Mouse (Mus musculus): ENCODE measurements around the gene Btbd35f5. TPM values are rescaled to one million over a fixed set of nuclear protein-coding genes. Genes with fewer than 3 reads are reported as not detected.
"Not testable (repeated sequence)": the region's sequence is repeated elsewhere in the genome, so short reads cannot be mapped to it uniquely, and the experiment has no call there.

Btbd35f5 gene
- not detected in 2 replicates for polyA plus RNA-seq (2014; fragmentation: Nextera tagmentation; extraction: Ambion mirVana)

- ATAC-seq (replicated peaks; ENCODE audit: low FRiP score, low TSS enrichment, low read depth); H3K4me1 ChIP-seq (replicated peaks; ENCODE audit: control insufficient read depth, insufficient read depth, low read length); H3K27me3 ChIP-seq (replicated peaks; ENCODE audit: control insufficient read depth, insufficient read depth, low read length); H3K27ac ChIP-seq (ENCODE audit: low read depth); H3K9me3 ChIP-seq (ENCODE audit: control insufficient read depth, low read length); H3K4me2 ChIP-seq (ENCODE audit: low read length); H3K4me3 ChIP-seq (ENCODE audit: low read depth, low read length); DNase-seq (ENCODE audit: low spot score); H3K36me3 ChIP-seq (ENCODE audit: control insufficient read depth, insufficient read depth, low read length); H3K9ac ChIP-seq (ENCODE audit: low read length): not testable (repeated sequence)
- no CpG with 5 or more reads among the region's 3 CpGs for WGBS
These were observed at the start of gene Btbd35f5 for GRCm38 (mm10) chrX:32973597-32973996. Btbd35f5 (plus strand) TSS chrX:32973897.

GRCm38 (mm10) chrX:32941468-32941867 lies 32.2 kb upstream of the Btbd35f5 start, which contains the start of gene Gm21789:
Gm21789 (plus strand) TSS chrX:32941768.
- not testable (repeated sequence) for H3K4me1 ChIP-seq (replicated peaks; ENCODE audit: control insufficient read depth, insufficient read depth, low read length); DNase-seq (ENCODE audit: low spot score); H3K27ac ChIP-seq (ENCODE audit: low read depth); H3K9ac ChIP-seq (ENCODE audit: low read length); ATAC-seq (replicated peaks; ENCODE audit: low FRiP score, low TSS enrichment, low read depth); H3K4me3 ChIP-seq (ENCODE audit: low read depth, low read length); H3K36me3 ChIP-seq (ENCODE audit: control insufficient read depth, insufficient read depth, low read length); H3K27me3 ChIP-seq (replicated peaks; ENCODE audit: control insufficient read depth, insufficient read depth, low read length); H3K4me2 ChIP-seq (ENCODE audit: low read length); H3K9me3 ChIP-seq (ENCODE audit: control insufficient read depth, low read length)
- WGBS, result no CpG with 5 or more reads among the region's 1 CpGs

Other genes with a start within 250 kb of the Btbd35f5 start
- gene Btbd35f21, start 247.8 kb upstream of the Btbd35f5 start, polyA plus RNA-seq (2014; fragmentation: Nextera tagmentation; extraction: Ambion mirVana), result not detected in 2 replicates
- gene Btbd35f30, start 79.3 kb upstream of the Btbd35f5 start, polyA plus RNA-seq (2014; fragmentation: Nextera tagmentation; extraction: Ambion mirVana), result not detected in 2 replicates
- gene Gm21789, start 32.1 kb upstream of the Btbd35f5 start, polyA plus RNA-seq (2014; fragmentation: Nextera tagmentation; extraction: Ambion mirVana), result not detected in 2 replicates

Data from intestine, embryonic 14.5 days (tissue).